Mouse (Mus musculus) embryonic facial prominence, embryonic 15.5 days (tissue): Measurements from ENCODE around the gene Taok1. TPM values are rescaled to one million over a fixed set of nuclear protein-coding genes. Genes with fewer than 3 reads are reported as not detected.
A peak's percentile ranks its signal among the peaks of the same experiment; 100 is the strongest.

Experiments
- ATAC-seq: fragments of 200-750 bp; cut with Nextera tagmentation; 2 replicates; pipeline ENCODE4 v1.8.0; 2017; ENCODE audit warnings: low read depth, moderate TSS enrichment; ENCODE audit not compliant: insufficient number of reproducible peaks, low FRiP score, low TSS enrichment
- H3K27ac ChIP-seq: fragments of 300-500 bp; sonication (generic); replicated peaks from 2 replicates; pipeline ENCODE4 v1.5.1; 2015; ENCODE audit warnings: mild to moderate bottlenecking, inconsistent platforms
- H3K27me3 ChIP-seq: fragments of 300-500 bp; sonication (generic); 2 replicates; pipeline ENCODE4 v1.6.1; 2015; ENCODE audit warnings: inconsistent platforms
- H3K36me3 ChIP-seq: fragments of 300-500 bp; sonication (generic); 2 replicates; pipeline ENCODE4 v1.6.1; 2015; ENCODE audit warnings: mild to moderate bottlenecking, inconsistent platforms
- H3K4me1 ChIP-seq: fragments of 300-500 bp; sonication (generic); 2 replicates; pipeline ENCODE4 v1.6.1; 2015; ENCODE audit warnings: inconsistent platforms
- H3K4me2 ChIP-seq: fragments of 300-500 bp; sonication (generic); replicated peaks from 2 replicates; pipeline ENCODE4 v1.6.1; 2015; ENCODE audit warnings: mild to moderate bottlenecking, inconsistent platforms
- H3K4me3 ChIP-seq: fragments of 300-500 bp; sonication (generic); replicated peaks from 2 replicates; pipeline ENCODE4 v1.5.1; 2015; ENCODE audit warnings: mild to moderate bottlenecking, inconsistent platforms
- H3K9ac ChIP-seq: fragments of 300-500 bp; sonication (generic); 2 replicates; pipeline ENCODE4 v1.6.1; 2015; ENCODE audit warnings: inconsistent platforms
- H3K9me3 ChIP-seq: fragments of 300-500 bp; sonication (generic); replicated peaks from 2 replicates; pipeline ENCODE4 v1.6.1; 2016; ENCODE audit warnings: inconsistent platforms
- WGBS: fragments of 180-500 bp; shearing (Covaris S2); methylation state at CpG from one replicate; pipeline ENCODE4 v1.1.7; 2015; 5-methylcytosine and 5-hydroxymethylcytosine counted together
- polyA plus RNA-seq: library from polyadenylated mRNA; unstranded; fragments of >200 nt; fragmentation: Nextera tagmentation; extraction: Ambion mirVana; gene quantifications from 2 replicates; pipeline ENCODE4 v1.2.1, GENCODE M21; 2015

Gene Taok1
- polyA plus RNA-seq, 1 experiment from 2014 or later, result 13.7 TPM

- Histone ChIP-seq H3K36me3 (no peaks in the 10 kb centered on the region), H3K9me3 (no peaks in the 10 kb centered on the region), H3K9ac (peak within 1 kb of the TSS; percentile 31; the same call in 1 of the 2 replicates), H3K4me2 (peak within 1 kb of the TSS; percentile 90), H3K27ac (no peak within 1 kb of the TSS; the same call in 1 of the 2 replicates), H3K27me3 (peaks cover 34% of the 10 kb centered on the region), H3K4me3 (peak within 1 kb of the TSS; percentile 76), H3K4me1 (peaks cover 48% of the 10 kb centered on the region)
- no peak for ATAC-seq
- 6% methylated on average over 39 of the region's 39 CpGs for WGBS
Measured at GRCm38 (mm10) chr11:77515637-77516552, 91.7 kb downstream of the Taok1 start, which contains the start of gene Trp53i13. Gene Trp53i13, minus strand, starts transcription at chr11:77515980.

GRCm38 (mm10) chr11:77514832-77515636 lies 92.6 kb downstream of the Taok1 start, which contains the start of gene Abhd15:
Gene Abhd15, plus strand, starts transcription at chr11:77515121.
- no peaks in the 10 kb centered on the region for H3K9me3 ChIP-seq
- under 1% methylated on average over 72 of the region's 72 CpGs for WGBS
- ATAC-seq, result peak; percentile 27; the same call in 1 of the 2 replicates
- peak within 1 kb of the TSS; percentile 58 for H3K27ac ChIP-seq
- H3K4me2 ChIP-seq, result peak within 1 kb of the TSS; percentile 90
- H3K4me3 ChIP-seq, result peak within 1 kb of the TSS; percentile 76
- H3K36me3 ChIP-seq, result 0 out of 2 replicates have a peak, but pooled peaks cover 3% of the 10 kb centered on the region
- H3K27me3 ChIP-seq, result peaks cover 34% of the 10 kb centered on the region
- H3K4me1 ChIP-seq, result peaks cover 45% of the 10 kb centered on the region
- H3K9ac ChIP-seq, result peak within 1 kb of the TSS; percentile 39; the same call in 1 of the 2 replicates

DNA sequence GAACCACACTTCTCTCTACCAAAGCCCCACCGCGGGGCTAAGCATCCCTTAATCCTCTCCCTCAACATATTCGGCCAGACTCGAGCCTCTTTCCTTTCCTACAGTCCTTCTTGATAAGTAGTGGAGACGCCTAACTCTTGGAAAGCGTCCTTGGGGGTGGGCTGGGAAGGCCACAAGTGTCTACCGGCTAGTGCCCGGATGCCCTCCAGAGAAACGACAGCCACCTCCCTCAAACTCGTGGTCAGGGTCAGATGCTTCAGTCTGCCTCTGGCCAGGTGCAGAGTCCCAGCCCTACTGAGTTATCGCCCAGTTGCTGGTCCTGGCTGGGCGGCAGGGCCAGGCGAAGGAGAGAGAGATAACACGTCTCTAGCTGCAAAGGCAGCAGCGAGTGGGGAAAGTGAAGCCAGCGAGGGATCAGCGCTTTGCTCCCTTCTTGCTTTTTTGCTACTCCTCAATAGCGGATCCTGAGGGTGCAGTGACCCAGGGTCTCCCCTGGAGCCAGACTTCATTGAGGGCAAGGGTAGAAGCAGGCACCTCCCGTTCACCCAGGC lies 93.3 kb downstream of the Taok1 start:
- peak overlapping the region; percentile 90 for H3K4me2 ChIP-seq
- H3K27ac ChIP-seq, result no peak overlapping the region; the same call in 1 of the 2 replicates
- H3K9ac ChIP-seq, result peak overlapping the region; percentile 16; the same call in 1 of the 2 replicates
- peaks cover 34% of the 10 kb centered on the region for H3K27me3 ChIP-seq
- no peak for ATAC-seq
- H3K4me1 ChIP-seq, result peaks cover 45% of the 10 kb centered on the region
- 16% methylated on average over 19 of the region's 19 CpGs for WGBS
- H3K9me3 ChIP-seq, result no peaks in the 10 kb centered on the region
- H3K36me3 ChIP-seq, result 0 out of 2 replicates have a peak, but pooled peaks cover 6% of the 10 kb centered on the region
- peak overlapping the region; percentile 76 for H3K4me3 ChIP-seq

DNA sequence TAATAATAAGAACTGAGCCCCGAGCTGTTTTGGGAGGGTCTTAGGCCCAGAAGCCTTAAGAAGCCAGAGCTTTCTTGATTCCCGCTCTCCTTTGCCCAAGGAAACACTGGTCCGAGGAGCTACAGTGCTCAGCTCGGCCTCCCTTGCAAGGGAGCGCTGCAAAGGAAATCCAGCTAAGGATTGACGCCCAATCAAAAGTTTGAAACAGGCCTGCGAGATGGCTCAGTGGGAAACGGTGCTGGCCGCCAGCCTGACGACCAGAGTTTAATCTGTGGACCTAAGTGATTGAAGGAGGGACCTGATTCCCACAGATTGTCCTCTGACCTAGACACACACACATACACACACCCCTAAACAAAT lies 93.8 kb downstream of the Taok1 start:
- Histone ChIP-seq H3K9me3 (no peaks in the 10 kb centered on the region), H3K27ac (peak overlapping the region; percentile 58), H3K4me3 (peak overlapping the region; percentile 76), H3K4me2 (peak overlapping the region; percentile 90), H3K27me3 (peaks cover 34% of the 10 kb centered on the region), H3K4me1 (peaks cover 45% of the 10 kb centered on the region), H3K9ac (peak overlapping the region; percentile 39; the same call in 1 of the 2 replicates), H3K36me3 (0 out of 2 replicates have a peak, but pooled peaks cover 6% of the 10 kb centered on the region)
- 8% methylated on average over 10 of the region's 10 CpGs for WGBS
- no peak for ATAC-seq

- Histone ChIP-seq H3K9me3 (no peaks in the 10 kb centered on the region), H3K9ac (peak overlapping the region; percentile 76), H3K36me3 (0 out of 2 replicates have a peak, but pooled peaks cover 6% of the 10 kb centered on the region), H3K27me3 (peaks cover 31% of the 10 kb centered on the region), H3K4me1 (peaks cover 52% of the 10 kb centered on the region), H3K4me3 (peak overlapping the region; percentile 76), H3K4me2 (peak overlapping the region; percentile 90), H3K27ac (peak overlapping the region; percentile 85)
- peak; percentile 79 for ATAC-seq
- WGBS, result under 1% methylated on average over 73 of the region's 84 CpGs
Measured at GRCm38 (mm10) chr11:77512891-77513810, 94.5 kb downstream of the Taok1 start.

- peaks cover 64% of the 10 kb centered on the region for H3K4me1 ChIP-seq
- no peaks in the 10 kb centered on the region for H3K9me3 ChIP-seq
- H3K36me3 ChIP-seq, result peaks cover 19% of the 10 kb centered on the region
- H3K9ac ChIP-seq, result no peak overlapping the region
- 76% methylated on average over 5 of the region's 5 CpGs for whole genome bisulfite sequencing
- no peak overlapping the region for H3K27ac ChIP-seq
- H3K4me2 ChIP-seq, result peak overlapping the region; percentile 11
- H3K27me3 ChIP-seq, result peaks cover 17% of the 10 kb centered on the region
- no peak overlapping the region for H3K4me3 ChIP-seq
- no peak for ATAC-seq
Measured at GRCm38 (mm10) chr11:77511336-77511735, 96.3 kb downstream of the Taok1 start.

DNA sequence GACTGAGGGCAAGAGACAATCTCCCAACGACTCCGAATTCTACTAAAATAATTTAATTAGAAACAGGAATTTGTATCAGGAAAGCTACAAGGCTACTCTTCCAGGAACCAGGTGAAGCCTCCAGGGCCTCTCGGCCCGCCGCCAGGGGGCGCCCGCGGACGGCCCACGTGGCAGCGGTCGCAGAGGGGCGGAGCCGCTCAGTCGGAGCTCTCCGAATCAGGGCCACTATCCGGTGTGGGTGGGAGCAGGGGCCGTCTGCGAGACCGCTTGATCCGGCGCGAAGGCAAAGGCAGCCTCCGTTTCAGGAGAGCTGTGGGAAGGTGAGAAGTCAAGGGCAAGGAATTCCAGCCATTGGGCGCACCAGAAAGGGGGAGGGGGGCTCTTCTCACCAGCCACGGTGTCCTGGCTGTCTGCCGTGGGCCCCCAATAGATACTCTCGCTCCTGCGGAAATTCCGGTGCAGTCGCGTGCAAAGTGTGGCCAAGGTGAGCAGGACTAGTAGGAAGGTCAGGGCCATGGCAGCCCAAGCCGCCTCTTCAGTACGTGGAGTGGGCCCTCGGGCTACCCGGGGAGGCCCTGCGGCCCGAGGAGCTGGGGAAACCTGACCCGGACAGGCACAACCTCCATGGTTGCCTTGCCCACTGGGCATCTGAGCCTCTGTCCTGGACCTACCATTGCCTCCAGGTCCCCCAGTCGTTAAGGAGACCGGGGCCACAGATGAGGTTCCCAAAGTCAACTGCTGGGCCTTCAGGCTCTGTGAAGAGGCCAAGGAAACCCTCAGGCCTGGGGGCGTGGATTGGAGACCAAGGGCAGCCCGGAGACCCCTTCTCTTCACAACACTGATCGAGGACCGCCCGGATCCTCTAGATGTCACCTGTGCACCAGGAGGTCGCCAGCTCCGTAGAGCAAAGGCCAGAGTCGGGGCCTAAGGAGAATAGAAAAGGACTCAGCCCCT lies 99.3 kb downstream of the Taok1 start:
- peak overlapping the region; percentile 73 for H3K4me2 ChIP-seq
- ATAC-seq, result peak; percentile 44
- H3K9me3 ChIP-seq, result no peaks in the 10 kb centered on the region
- peaks cover 42% of the 10 kb centered on the region for H3K4me1 ChIP-seq
- peaks cover 49% of the 10 kb centered on the region for H3K36me3 ChIP-seq
- H3K27ac ChIP-seq, result peak overlapping the region; percentile 60
- WGBS, result 17% methylated on average over 49 of the region's 49 CpGs
- peak overlapping the region; percentile 26; the same call in 1 of the 2 replicates for H3K9ac ChIP-seq
- H3K27me3 ChIP-seq, result no peaks in the 10 kb centered on the region
- peak overlapping the region; percentile 39 for H3K4me3 ChIP-seq

DNA sequence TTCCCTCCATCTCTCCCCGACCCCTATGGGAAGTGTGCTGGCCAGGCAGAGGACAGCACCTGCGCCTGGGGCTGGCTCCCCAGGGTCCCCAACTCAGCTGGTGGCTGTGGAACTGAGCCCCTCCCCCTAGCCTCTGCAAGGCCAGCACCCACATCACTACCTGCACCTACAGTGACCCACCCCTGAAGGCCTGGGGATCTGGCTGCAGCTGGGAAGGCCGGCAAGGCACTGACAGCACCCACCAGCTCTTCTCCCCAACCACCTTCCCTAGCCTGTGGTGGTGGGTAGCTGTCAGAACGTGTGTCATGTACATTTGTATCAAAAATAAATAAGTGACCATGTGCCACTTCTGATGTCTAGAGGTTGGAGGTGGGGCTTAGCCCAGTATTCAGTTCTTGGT lies 100.2 kb downstream of the Taok1 start:
- WGBS, result 74% methylated on average over 4 of the region's 4 CpGs
- ATAC-seq, result no peak
- Histone ChIP-seq H3K27me3 (no peaks in the 10 kb centered on the region), H3K4me3 (no peak overlapping the region), H3K4me1 (peaks cover 48% of the 10 kb centered on the region), H3K4me2 (no peak overlapping the region), H3K27ac (peak overlapping the region; percentile 60), H3K9me3 (no peaks in the 10 kb centered on the region), H3K9ac (no peak overlapping the region), H3K36me3 (peaks cover 58% of the 10 kb centered on the region)

DNA sequence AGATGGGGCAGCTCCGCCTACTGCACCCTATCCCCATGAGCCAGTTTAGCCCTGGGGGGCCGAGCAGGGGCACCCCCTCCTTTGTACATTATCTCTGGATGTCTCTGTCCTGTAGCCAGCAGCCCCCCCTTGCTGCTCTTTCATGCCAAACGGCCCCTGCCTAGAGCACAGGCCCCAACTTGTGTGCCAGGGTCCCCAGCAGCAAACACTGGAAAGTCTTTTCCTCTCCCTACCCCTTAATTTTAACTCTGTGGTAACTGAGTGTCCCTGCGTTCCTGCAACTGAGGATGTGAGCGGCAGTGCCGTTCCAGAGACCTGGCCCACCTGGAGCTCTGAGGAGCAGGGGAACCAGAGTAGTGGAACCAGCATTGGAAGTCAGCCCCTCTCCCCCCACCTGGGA lies 100.7 kb downstream of the Taok1 start:
- 56% methylated on average over 6 of the region's 6 CpGs for WGBS

More for the DNA sequence above, 100.7 kb downstream of the Taok1 start:
- ATAC-seq, result no peak
- peak overlapping the region; percentile 60; the same call in 1 of the 2 replicates for H3K27ac ChIP-seq
- peaks cover 44% of the 10 kb centered on the region for H3K4me1 ChIP-seq
- H3K27me3 ChIP-seq, result no peaks in the 10 kb centered on the region
- no peak overlapping the region for H3K9ac ChIP-seq
- H3K4me3 ChIP-seq, result no peak overlapping the region
- H3K9me3 ChIP-seq, result no peaks in the 10 kb centered on the region
- peaks cover 62% of the 10 kb centered on the region for H3K36me3 ChIP-seq
- H3K4me2 ChIP-seq, result no peak overlapping the region
